Mouse (Mus musculus) CH12.LX (cell line): ENCODE measurements around the gene Cox5b. TPM values are rescaled to one million over a fixed set of nuclear protein-coding genes. Genes with fewer than 3 reads are reported as not detected.

Source experiments
- DNase-seq: peaks from one replicate; pipeline ENCODE4 v3.0.0-alpha.2; 2013; ENCODE audit errors: extremely low read depth
- H3K27ac ChIP-seq: 2 replicates; pipeline ENCODE4 v1.5.1; 2012; ENCODE audit warnings: low read depth, mild to moderate bottlenecking, control low read depth, moderate library complexity; ENCODE audit not compliant: insufficient read depth
- H3K27me3 ChIP-seq: replicated peaks from 2 replicates; pipeline ENCODE3; 2012; ENCODE audit warnings: inconsistent platforms
- H3K36me3 ChIP-seq, 2 experiments: replicated peaks in 1 of 2; 2 replicates each; pipeline versions ENCODE3 to v1.6.1; 2012; ENCODE audit warnings: inconsistent platforms in 1 of 2, low read length in 1 of 2, mild to moderate bottlenecking in 1 of 2, mixed read lengths in 1 of 2, moderate library complexity in 1 of 2; ENCODE audit not compliant: control insufficient read depth in 1 of 2, insufficient read depth in 1 of 2
- H3K4me1 ChIP-seq, 2 experiments: 2 replicates each; pipeline ENCODE4 v1.6.1; 2012; ENCODE audit warnings: inconsistent platforms in 1 of 2, moderate library complexity in 1 of 2; ENCODE audit not compliant: insufficient read depth in 2 of 2, control insufficient read depth in 1 of 2
- H3K4me2 ChIP-seq: 2 replicates; pipeline ENCODE4 v1.6.1; 2012; ENCODE audit warnings: low read depth, mild to moderate bottlenecking, control low read depth; ENCODE audit not compliant: poor library complexity, insufficient read depth, severe bottlenecking
- H3K4me3 ChIP-seq, 3 experiments: fragments of 150-350 bp in 1 of 3; sonication (generic) in 1 of 3; replicated peaks in 1 of 3; 2 replicates each; pipeline versions ENCODE3 to v1.5.1; 2011 to 2012; ENCODE audit warnings: low read depth in 2 of 3, low read length in 2 of 3, mild to moderate bottlenecking in 2 of 3, moderate library complexity in 2 of 3, control low read depth in 1 of 3, improper control_type of control experiment in 1 of 3, inconsistent platforms in 1 of 3, mixed read lengths in 1 of 3; ENCODE audit not compliant: poor library complexity in 1 of 3
- H3K79me2 ChIP-seq: replicated peaks from 2 replicates; pipeline ENCODE4 v1.6.1; 2012; ENCODE audit warnings: mild to moderate bottlenecking, moderate library complexity; ENCODE audit not compliant: control insufficient read depth, poor library complexity, insufficient read depth, severe bottlenecking; ENCODE audit errors: extremely low read depth
- H3K9ac ChIP-seq: 2 replicates; pipeline ENCODE4 v1.6.1; 2012; ENCODE audit warnings: low read depth, mild to moderate bottlenecking, control low read depth, moderate library complexity; ENCODE audit not compliant: insufficient read depth
- H3K9me3 ChIP-seq: replicated peaks from 2 replicates; pipeline ENCODE3; 2012; ENCODE audit warnings: low read length, inconsistent platforms, mixed read lengths
- BHLHE40 ChIP-seq: IDR thresholded peaks from 2 replicates; pipeline ENCODE4 v1.6.1; 2011; ENCODE audit warnings: mild to moderate bottlenecking, low read depth, low read length, improper control_type of control experiment
- CHD1 ChIP-seq: IDR thresholded peaks from 2 replicates; pipeline ENCODE4 v1.6.1; 2012; ENCODE audit warnings: low read depth, low read length, improper control_type of control experiment, inconsistent platforms
- CHD2 ChIP-seq: IDR thresholded peaks from 2 replicates; pipeline ENCODE4 v1.6.1; 2011; ENCODE audit warnings: low read length, improper control_type of control experiment
- CTCF ChIP-seq, 2 experiments: IDR thresholded peaks in 1 of 2; conservative IDR thresholded peaks in 1 of 2; 2 replicates each; pipeline ENCODE4 v1.5.1; 2011 to 2012; ENCODE audit warnings: low read depth in 2 of 2, low read length in 2 of 2, improper control_type of control experiment in 1 of 2, inconsistent platforms in 1 of 2, mild to moderate bottlenecking in 1 of 2, moderate library complexity in 1 of 2
- E2F4 ChIP-seq: IDR thresholded peaks from 2 replicates; pipeline ENCODE4 v1.6.1; 2011; ENCODE audit warnings: low read depth, low read length, improper control_type of control experiment; ENCODE audit not compliant: insufficient replicate concordance
- ELF1 ChIP-seq: IDR thresholded peaks from 2 replicates; pipeline ENCODE4 v1.6.1; 2014; ENCODE audit warnings: low read depth, mild to moderate bottlenecking, inconsistent platforms, low read length, improper control_type of control experiment
- EP300 ChIP-seq: IDR thresholded peaks from 2 replicates; pipeline ENCODE4 v1.6.1; 2011; ENCODE audit warnings: low read length, improper control_type of control experiment
- ETS1 ChIP-seq: conservative IDR thresholded peaks from 2 replicates; pipeline ENCODE4 v1.6.1; 2012; ENCODE audit warnings: low read depth, mild to moderate bottlenecking, inconsistent platforms, low read length, improper control_type of control experiment, moderate library complexity
- GABPA ChIP-seq: IDR thresholded peaks from 2 replicates; pipeline ENCODE4 v1.6.1; 2012; ENCODE audit warnings: low read depth, low read length, improper control_type of control experiment, inconsistent platforms; ENCODE audit not compliant: insufficient replicate concordance
- HCFC1 ChIP-seq: IDR thresholded peaks from 2 replicates; pipeline ENCODE4 v1.6.1; 2012; ENCODE audit warnings: low read depth, mild to moderate bottlenecking, inconsistent platforms, low read length, improper control_type of control experiment
- IRF4 ChIP-seq: IDR thresholded peaks from 2 replicates; pipeline ENCODE4 v1.6.1; 2014; ENCODE audit warnings: low read depth, mild to moderate bottlenecking, inconsistent platforms, low read length, improper control_type of control experiment
- JUN ChIP-seq: IDR thresholded peaks from 2 replicates; pipeline ENCODE4 v1.6.1; 2011; ENCODE audit warnings: low read depth, mild to moderate bottlenecking, low read length, improper control_type of control experiment, moderate library complexity; ENCODE audit not compliant: insufficient read depth
- JUND ChIP-seq: conservative IDR thresholded peaks from 2 replicates; pipeline ENCODE4 v1.6.1; 2011; ENCODE audit warnings: low read depth, low read length, improper control_type of control experiment
- KAT2A ChIP-seq: IDR thresholded peaks from 2 replicates; pipeline ENCODE4 v1.6.1; 2012; ENCODE audit warnings: low read length, improper control_type of control experiment, inconsistent platforms; ENCODE audit not compliant: insufficient replicate concordance
- MAFK ChIP-seq: IDR thresholded peaks from 2 replicates; pipeline ENCODE4 v1.6.1; 2011; ENCODE audit warnings: low read length, improper control_type of control experiment; ENCODE audit not compliant: insufficient replicate concordance
- MAX ChIP-seq: IDR thresholded peaks from 2 replicates; pipeline ENCODE4 v1.6.1; 2011; ENCODE audit warnings: low read length, improper control_type of control experiment
- MAZ ChIP-seq: IDR thresholded peaks from 2 replicates; pipeline ENCODE4 v1.6.1; 2012; ENCODE audit warnings: low read depth, mild to moderate bottlenecking, inconsistent platforms, low read length, improper control_type of control experiment, moderate library complexity
- MEF2A ChIP-seq: IDR thresholded peaks from 2 replicates; pipeline ENCODE4 v1.6.1; 2014; ENCODE audit warnings: low read depth, mild to moderate bottlenecking, inconsistent platforms, low read length, improper control_type of control experiment, borderline replicate concordance
- MXI1 ChIP-seq: IDR thresholded peaks from 2 replicates; pipeline ENCODE4 v1.6.1; 2011; ENCODE audit warnings: mild to moderate bottlenecking, low read depth, low read length, improper control_type of control experiment
- MYC ChIP-seq: IDR thresholded peaks from 2 replicates; pipeline ENCODE4 v1.6.1; 2011; ENCODE audit warnings: low read depth, mild to moderate bottlenecking, improper control_type of control experiment, low read length
- NELFE ChIP-seq: IDR thresholded peaks from 2 replicates; pipeline ENCODE4 v1.6.1; 2011; ENCODE audit warnings: low read depth, low read length, improper control_type of control experiment
- NRF1 ChIP-seq: IDR thresholded peaks from 2 replicates; pipeline ENCODE4 v1.6.1; 2014; ENCODE audit warnings: low read depth, mild to moderate bottlenecking, inconsistent platforms, low read length, improper control_type of control experiment, moderate library complexity
- PAX5 ChIP-seq: IDR thresholded peaks from 2 replicates; pipeline ENCODE4 v1.6.1; 2012; ENCODE audit warnings: low read length, inconsistent platforms, mixed read lengths
- POLR2A ChIP-seq: IDR thresholded peaks from 2 replicates; pipeline ENCODE4 v1.6.1; 2011; ENCODE audit warnings: low read depth, mild to moderate bottlenecking, improper control_type of control experiment, low read length
- POLR2AphosphoS2 ChIP-seq: IDR thresholded peaks from 2 replicates; pipeline ENCODE4 v1.6.1; 2011; ENCODE audit warnings: low read depth, low read length, improper control_type of control experiment
- RAD21 ChIP-seq: IDR thresholded peaks from 2 replicates; pipeline ENCODE4 v1.6.1; 2011; ENCODE audit warnings: low read depth, mild to moderate bottlenecking, low read length, improper control_type of control experiment, moderate library complexity
- RCOR1 ChIP-seq: conservative IDR thresholded peaks from 2 replicates; pipeline ENCODE4 v1.6.1; 2012; ENCODE audit warnings: low read depth, mild to moderate bottlenecking, inconsistent platforms, low read length, improper control_type of control experiment
- SIN3A ChIP-seq: IDR thresholded peaks from 2 replicates; pipeline ENCODE4 v1.6.1; 2012; ENCODE audit warnings: low read length, improper control_type of control experiment, inconsistent platforms
- SMC3 ChIP-seq: IDR thresholded peaks from 2 replicates; pipeline ENCODE4 v1.6.1; 2011; ENCODE audit warnings: low read depth, low read length, improper control_type of control experiment
- TBP ChIP-seq: conservative IDR thresholded peaks from 2 replicates; pipeline ENCODE4 v1.6.1; 2011; ENCODE audit warnings: low read depth, low read length, improper control_type of control experiment
- TCF12 ChIP-seq: IDR thresholded peaks from 2 replicates; pipeline ENCODE4 v1.6.1; 2014; ENCODE audit warnings: low read depth, mild to moderate bottlenecking, inconsistent platforms, low read length, improper control_type of control experiment
- UBTF ChIP-seq: IDR thresholded peaks from 2 replicates; pipeline ENCODE4 v1.6.1; 2012; ENCODE audit warnings: low read depth, mild to moderate bottlenecking, inconsistent platforms, low read length, improper control_type of control experiment, moderate library complexity
- USF1 ChIP-seq: IDR thresholded peaks from 2 replicates; pipeline ENCODE4 v1.6.1; 2014; ENCODE audit warnings: low read depth, mild to moderate bottlenecking, inconsistent platforms, low read length, improper control_type of control experiment
- USF2 ChIP-seq: conservative IDR thresholded peaks from 2 replicates; pipeline ENCODE4 v1.6.1; 2011; ENCODE audit warnings: low read depth, low read length, improper control_type of control experiment
- ZC3H11A ChIP-seq: IDR thresholded peaks from 2 replicates; pipeline ENCODE4 v1.6.1; 2012; ENCODE audit warnings: low read depth, mild to moderate bottlenecking, inconsistent platforms, low read length, improper control_type of control experiment
- ZKSCAN1 ChIP-seq: IDR thresholded peaks from 2 replicates; pipeline ENCODE4 v1.6.1; 2012; ENCODE audit warnings: low read depth, inconsistent platforms, low read length, improper control_type of control experiment, borderline replicate concordance
- ZMIZ1 ChIP-seq: IDR thresholded peaks from 2 replicates; pipeline ENCODE4 v1.6.1; 2012; ENCODE audit warnings: low read depth, mild to moderate bottlenecking, inconsistent platforms, low read length, improper control_type of control experiment
- ZNF384 ChIP-seq: IDR thresholded peaks from 2 replicates; pipeline ENCODE4 v1.6.1; 2012; ENCODE audit warnings: low read depth, low read length, improper control_type of control experiment, inconsistent platforms
- dilution Hi-C: fragments of 300-500 bp; cut with MboI; formaldehyde crosslinking; loops from 2 replicates; pipeline ENCODE4 v1.14.3; 2020; ENCODE audit warnings: low sequenced_read_pairs; ENCODE audit not compliant: extremely low pct_unique_long_range_greater_than_20kb, extremely low pct_ligation_motif_present
- in situ Hi-C: fragments of 300-500 bp; cut with MboI; formaldehyde crosslinking; loops from 3 replicates; pipeline ENCODE4 v1.14.3; 2019; ENCODE audit warnings: low sequenced_read_pairs, low pct_ligation_motif_present, low pct_unique_long_range_greater_than_20kb, mixed read lengths
- polyA plus RNA-seq: library from polyadenylated mRNA; unstranded; fragments of >175 nt; gene quantifications from 2 replicates; pipeline ENCODE4 v1.2.1, GENCODE M21; 2012; ENCODE audit warnings: low read depth; ENCODE audit not compliant: insufficient read length
- total RNA-seq, 2 experiments: library from RNA; depleted of rRNA; stranded (reverse); fragments of 300-350 nt in 1 of 2; fragments of >200 nt in 1 of 2; gene quantifications; 2 replicates each; pipeline ENCODE4 v1.2.3; 2012 to 2014

The Cox5b gene
- total and polyA plus RNA-seq, 3 experiments, result 448 to 599 (median 504) TPM

DNA sequence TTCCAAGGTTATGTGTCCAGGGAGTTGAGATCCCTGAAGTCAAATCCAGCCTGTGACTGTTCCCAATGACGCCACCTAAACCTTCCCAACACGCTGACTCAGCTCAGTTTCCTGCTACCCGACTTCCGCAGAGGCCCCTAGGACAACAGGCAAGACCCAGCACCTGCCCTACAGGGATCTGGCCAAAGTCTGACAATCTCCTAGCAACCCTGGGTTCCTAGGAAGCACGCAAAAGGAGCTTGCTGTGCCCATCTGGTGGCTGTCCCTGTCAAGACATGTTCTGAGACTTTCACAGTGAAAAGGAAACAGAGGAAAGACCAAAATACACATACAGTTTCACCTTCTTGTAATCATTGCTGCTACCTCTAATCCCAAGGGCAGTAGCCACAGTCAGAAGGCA lies 43.6 kb upstream of the Cox5b start:
- no peaks in the 10 kb centered on the region for H3K9me3 ChIP-seq
- H3K4me1 ChIP-seq, result peaks cover 12 to 18% of the 10 kb centered on the region in 2 experiments; a peak in 3 of 4 replicates
- peak overlapping the region; percentile 47; the same call in 1 of the 2 replicates for H3K4me2 ChIP-seq
- no peaks in the 10 kb centered on the region for H3K79me2 ChIP-seq
- 0 out of 2 replicates have a peak overlapping the region, but pooled peaks have one; percentile 18 for H3K9ac ChIP-seq
- no peak overlapping the region for H3K4me3 ChIP-seq
- no peak for TF ChIP-seq PAX5
- TF ChIP-seq USF1, result no peak
- peak; percentile 92 for TF ChIP-seq IRF4
- TF ChIP-seq NRF1, result no peak
- no peak for TF ChIP-seq E2F4
- no peak for TF ChIP-seq UBTF
- TF ChIP-seq POLR2A, result no peak
- peak in 1 of 2 experiments; percentile 29; a peak in 1 of 4 replicates for TF ChIP-seq CTCF (conservative IDR thresholded peaks at IDR 0.05 in 1 of 2, IDR thresholded peaks at IDR 0.05 in 1 of 2; ENCODE audit: low read depth in 2 of 2, low read length in 2 of 2)
- TF ChIP-seq JUN, result peak; percentile 10; the same call in 1 of the 2 replicates
- TF ChIP-seq RCOR1, result 0 out of 2 replicates have a peak, but pooled peaks have one; percentile 76
- TF ChIP-seq KAT2A, result no peak
- TF ChIP-seq JUND, result peak; percentile 34; the same call in 1 of the 2 replicates
- TF ChIP-seq ZKSCAN1, result no peak
- TF ChIP-seq BHLHE40, result peak; percentile 45; the same call in 1 of the 2 replicates
- 0 out of 2 replicates have a peak, but pooled peaks have one; percentile 38 for TF ChIP-seq MXI1
- TF ChIP-seq SIN3A, result peak; percentile 79; the same call in 1 of the 2 replicates
- TF ChIP-seq ZNF384, result no peak
- TF ChIP-seq ZC3H11A, result no peak
- peak; percentile 36; the same call in 1 of the 2 replicates for TF ChIP-seq MAZ
- TF ChIP-seq NELFE, result no peak
- TF ChIP-seq HCFC1, result no peak
- peak; percentile 92 for TF ChIP-seq MEF2A
- peak; percentile 11 for TF ChIP-seq RAD21
- TF ChIP-seq MYC, result no peak
- no peak for TF ChIP-seq ELF1
- TF ChIP-seq ZMIZ1, result no peak; the same call in 1 of the 2 replicates
- no peak for TF ChIP-seq GABPA
- TF ChIP-seq POLR2AphosphoS2, result no peak
- 0 out of 2 replicates have a peak, but pooled peaks have one; percentile 58 for TF ChIP-seq MAX
- peak; percentile 86 for TF ChIP-seq MAFK
- peak; percentile 79 for TF ChIP-seq EP300
- no peak for TF ChIP-seq TBP
- TF ChIP-seq SMC3, result peak; percentile 22; the same call in 1 of the 2 replicates
- peak; percentile 90 for TF ChIP-seq TCF12
- TF ChIP-seq ETS1, result peak; percentile 63
- peak; percentile 75; the same call in 1 of the 2 replicates for TF ChIP-seq CHD2
- peak; percentile 96 for TF ChIP-seq CHD1
- TF ChIP-seq USF2, result no peak
- DNase-seq, result no peak
- H3K36me3 ChIP-seq, result no peaks in the 10 kb centered on the region
- peak overlapping the region; percentile 34; the same call in 1 of the 2 replicates for H3K27ac ChIP-seq
- dilution Hi-C loops (no loop called here), in situ Hi-C loops (no loop called here)
- no peaks in the 10 kb centered on the region for H3K27me3 ChIP-seq
